Mouse (Mus musculus) midbrain, embryonic 10.5 days (tissue): ENCODE measurements around the gene Cpsf4l. TPM values are rescaled to one million over a fixed set of nuclear protein-coding genes. Genes with fewer than 3 reads are reported as not detected.

Source experiments
- DNase-seq: peaks from one replicate; pipeline ENCODE4 v3.0.0-alpha.2; 2017; ENCODE audit warnings: low spot score
- H3K27ac ChIP-seq: fragments of 300-500 bp; sonication (generic); replicated peaks from 2 replicates; pipeline ENCODE4 v1.5.1; 2016; ENCODE audit warnings: mild to moderate bottlenecking
- H3K27me3 ChIP-seq: fragments of 300-500 bp; sonication (generic); 2 replicates; pipeline ENCODE4 v1.6.1; 2016; ENCODE audit warnings: low read depth, mild to moderate bottlenecking; ENCODE audit not compliant: poor library complexity, severe bottlenecking
- H3K36me3 ChIP-seq: fragments of 300-500 bp; sonication (generic); 2 replicates; pipeline ENCODE4 v1.6.1; 2016; ENCODE audit warnings: mild to moderate bottlenecking, moderate library complexity
- H3K4me1 ChIP-seq: fragments of 300-500 bp; sonication (generic); 2 replicates; pipeline ENCODE4 v1.6.1; 2016
- H3K4me3 ChIP-seq: fragments of 300-500 bp; sonication (generic); 2 replicates; pipeline ENCODE4 v1.5.1; 2016; ENCODE audit warnings: mild to moderate bottlenecking, moderate library complexity
- H3K9me3 ChIP-seq: fragments of 300-500 bp; sonication (generic); replicated peaks from 2 replicates; pipeline ENCODE4 v1.6.1; 2016; ENCODE audit warnings: mild to moderate bottlenecking
- WGBS: fragments of 180-500 bp; shearing (Covaris S2); methylation state at CpG from one replicate; pipeline ENCODE4 v1.1.7; 2016; 5-methylcytosine and 5-hydroxymethylcytosine counted together
- polyA plus RNA-seq: library from polyadenylated mRNA; unstranded; fragments of >200 nt; fragmentation: Nextera tagmentation; extraction: Ambion mirVana; gene quantifications from 2 replicates; pipeline ENCODE4 v1.2.1, GENCODE M21; 2016

The Cpsf4l gene
- polyA plus RNA-seq, 1 experiment from 2014 or later = 0.37 TPM

- Histone ChIP-seq H3K36me3 (peaks cover 24% of the 10 kb centered on the region), H3K27ac (peak overlapping the region; percentile 96), H3K27me3 (no peaks in the 10 kb centered on the region), H3K9me3 (no peaks in the 10 kb centered on the region), H3K4me3 (peak overlapping the region; percentile 93), H3K4me1 (peaks cover 52% of the 10 kb centered on the region)
- WGBS = 44% methylated on average over 25 of the region's 25 CpGs
- DNase-seq = no peak
Measured at GRCm38 (mm10) chr11:113684707-113685426, 24.9 kb downstream of the Cpsf4l start.

GRCm38 (mm10) chr11:113683957-113684706, 25.7 kb downstream of the Cpsf4l start, which contains the start of the genes Fam104a and D11Wsu47e:
TSS of gene Fam104a (minus strand) at chr11:113684155.
TSS of gene D11Wsu47e (plus strand) at chr11:113684412.
- under 1% methylated on average over 73 of the region's 73 CpGs for WGBS
- Histone ChIP-seq H3K27me3 (no peaks in the 10 kb centered on the region), H3K9me3 (no peaks in the 10 kb centered on the region), H3K36me3 (peaks cover 17% of the 10 kb centered on the region), H3K4me3 (peak within 1 kb of the TSS; percentile 93), H3K4me1 (peaks cover 52% of the 10 kb centered on the region), H3K27ac (peak within 1 kb of the TSS; percentile 96)
- peak; percentile 97 for DNase-seq

- H3K4me1 ChIP-seq = peaks cover 52% of the 10 kb centered on the region
Measured at GRCm38 (mm10) chr11:113683627-113683956, 26.2 kb downstream of the Cpsf4l start.

DNA sequence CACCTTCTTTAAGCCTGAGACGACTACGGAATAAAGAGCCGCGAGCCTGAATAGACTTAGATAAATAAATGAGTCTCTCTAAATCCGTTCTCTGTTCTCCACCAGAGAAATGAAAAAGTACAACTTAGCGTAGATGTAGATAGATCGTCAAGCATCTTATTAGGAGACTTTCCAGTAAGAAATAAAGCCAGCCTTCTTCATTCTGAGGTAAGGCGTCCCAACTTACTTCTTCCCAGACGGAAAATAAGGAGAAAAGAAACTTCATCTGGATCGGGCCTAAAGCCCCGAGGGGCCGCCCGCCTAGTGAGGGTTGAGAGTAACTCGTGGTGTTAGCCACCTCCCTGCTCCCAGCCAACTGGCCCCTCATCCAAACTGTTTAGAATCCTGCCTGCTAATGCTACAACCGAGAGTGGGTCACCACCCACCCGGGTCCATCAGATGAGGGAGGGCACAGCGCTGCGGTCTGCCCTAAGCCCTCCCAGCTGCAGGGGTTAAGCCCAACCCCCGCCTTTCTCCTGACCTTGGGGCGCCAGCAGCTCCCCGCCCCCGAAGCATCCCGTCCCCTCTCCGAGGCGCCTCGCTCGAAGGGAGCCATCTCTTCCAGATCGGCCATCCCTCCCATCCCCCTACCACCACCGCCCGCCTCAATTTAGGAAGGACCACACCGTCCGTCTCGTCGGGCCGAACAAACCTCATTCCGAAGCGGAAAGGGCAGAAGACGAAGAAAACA, 26.8 kb downstream of the Cpsf4l start:
- H3K27ac ChIP-seq = peak overlapping the region; percentile 96
- WGBS = 2% methylated on average over 38 of the region's 38 CpGs

More at GRCm38 (mm10) chr11:113683627-113683956, 26.2 kb downstream of the Cpsf4l start:
- WGBS = 0% methylated on average over 34 of the region's 38 CpGs
- Histone ChIP-seq H3K27ac (peak overlapping the region; percentile 96), H3K4me3 (peak overlapping the region; percentile 93), H3K9me3 (no peaks in the 10 kb centered on the region), H3K36me3 (peaks cover 11% of the 10 kb centered on the region), H3K27me3 (no peaks in the 10 kb centered on the region)
- DNase-seq = no peak

DNA sequence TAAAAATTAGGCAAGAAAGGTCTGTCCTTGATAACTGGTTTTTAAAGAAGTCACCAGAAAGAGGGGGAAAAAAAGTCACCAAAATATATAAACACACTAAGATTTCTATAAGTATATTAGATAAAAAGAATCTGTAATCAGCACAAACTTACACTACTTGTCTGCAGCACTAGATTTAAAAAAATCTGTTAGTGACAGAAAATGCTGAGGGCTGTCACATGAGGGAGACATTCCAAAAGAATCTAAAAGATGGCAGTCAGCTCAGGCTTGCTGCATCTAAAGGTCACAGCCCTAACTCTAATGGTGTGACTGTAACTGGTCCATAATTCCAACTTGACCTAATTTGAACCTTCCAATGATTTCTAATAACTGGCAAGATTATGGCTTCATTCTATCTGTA, 27.8 kb downstream of the Cpsf4l start:
- Histone ChIP-seq H3K4me3 (peak overlapping the region; percentile 93), H3K4me1 (peaks cover 44% of the 10 kb centered on the region)

More for the DNA sequence above, 26.8 kb downstream of the Cpsf4l start:
- Histone ChIP-seq H3K36me3 (peaks cover 6% of the 10 kb centered on the region), H3K9me3 (no peaks in the 10 kb centered on the region), H3K4me1 (peaks cover 52% of the 10 kb centered on the region), H3K4me3 (peak overlapping the region; percentile 93), H3K27me3 (no peaks in the 10 kb centered on the region)
- peak; percentile 74 for DNase-seq

DNA sequence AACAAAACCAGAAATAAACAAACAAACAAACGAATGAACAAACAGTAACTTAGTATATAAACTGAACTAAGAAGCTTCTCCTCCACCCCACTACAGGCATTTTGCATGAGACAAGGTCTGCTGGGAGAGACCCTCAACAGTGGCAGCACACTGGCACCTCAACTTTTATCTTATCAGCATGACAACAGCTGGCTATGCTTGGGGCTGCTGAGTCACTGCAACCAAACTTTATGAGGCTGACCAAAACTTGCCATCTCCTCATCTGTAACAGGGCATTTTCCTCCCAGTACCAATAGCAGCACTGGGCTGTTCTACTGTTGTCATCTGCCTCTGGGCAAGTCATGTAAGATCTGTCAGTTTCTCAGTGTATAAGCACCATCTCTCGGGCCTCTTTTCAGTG, 28.9 kb downstream of the Cpsf4l start:
- 86% methylated on average over 2 of the region's 2 CpGs for WGBS
- H3K27me3 ChIP-seq = no peaks in the 10 kb centered on the region
- H3K4me1 ChIP-seq = peaks cover 36% of the 10 kb centered on the region
- DNase-seq = no peak
- peaks cover 19% of the 10 kb centered on the region for H3K36me3 ChIP-seq
- H3K27ac ChIP-seq = no peak overlapping the region
- H3K4me3 ChIP-seq = no peak overlapping the region
- H3K9me3 ChIP-seq = no peaks in the 10 kb centered on the region

More for the DNA sequence above, 27.8 kb downstream of the Cpsf4l start:
- Histone ChIP-seq H3K27ac (no peak overlapping the region), H3K36me3 (peaks cover 9% of the 10 kb centered on the region), H3K9me3 (no peaks in the 10 kb centered on the region), H3K27me3 (no peaks in the 10 kb centered on the region)
- DNase-seq = no peak

- no peaks in the 10 kb centered on the region for H3K27me3 ChIP-seq
- WGBS = 92% methylated on average over 8 of the region's 8 CpGs
- H3K27ac ChIP-seq = no peak overlapping the region
- H3K4me1 ChIP-seq = peaks cover 22% of the 10 kb centered on the region
- peaks cover 45% of the 10 kb centered on the region for H3K36me3 ChIP-seq
- H3K4me3 ChIP-seq = no peak overlapping the region
- no peaks in the 10 kb centered on the region for H3K9me3 ChIP-seq
- no peak for DNase-seq
Measured at GRCm38 (mm10) chr11:113678373-113678772, 31.4 kb downstream of the Cpsf4l start.

DNA sequence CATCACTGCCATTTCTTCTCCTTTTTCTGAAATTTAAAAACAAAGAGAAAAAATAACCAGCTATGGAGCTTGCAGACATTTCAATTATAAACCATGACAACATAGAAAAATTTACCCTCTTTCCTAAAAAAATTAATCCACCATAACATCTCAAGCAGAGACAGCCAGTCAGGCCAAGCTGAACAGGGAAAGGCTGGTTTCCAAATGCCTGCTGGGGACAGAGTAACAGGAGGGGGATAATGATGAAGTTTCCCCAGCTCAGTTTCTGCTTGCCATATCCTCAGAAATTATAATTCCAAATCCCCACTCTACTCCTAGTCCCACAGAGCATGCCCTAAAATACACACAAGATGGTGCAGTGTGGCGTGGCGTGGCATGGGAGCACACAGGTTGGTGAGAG, 32.4 kb downstream of the Cpsf4l start:
- Histone ChIP-seq H3K36me3 (peaks cover 55% of the 10 kb centered on the region), H3K4me3 (no peak overlapping the region), H3K4me1 (peaks cover 16% of the 10 kb centered on the region), H3K27me3 (no peaks in the 10 kb centered on the region), H3K27ac (no peak overlapping the region), H3K9me3 (no peaks in the 10 kb centered on the region)
- WGBS = 96% methylated on average over 2 of the region's 2 CpGs
- DNase-seq = no peak

DNA sequence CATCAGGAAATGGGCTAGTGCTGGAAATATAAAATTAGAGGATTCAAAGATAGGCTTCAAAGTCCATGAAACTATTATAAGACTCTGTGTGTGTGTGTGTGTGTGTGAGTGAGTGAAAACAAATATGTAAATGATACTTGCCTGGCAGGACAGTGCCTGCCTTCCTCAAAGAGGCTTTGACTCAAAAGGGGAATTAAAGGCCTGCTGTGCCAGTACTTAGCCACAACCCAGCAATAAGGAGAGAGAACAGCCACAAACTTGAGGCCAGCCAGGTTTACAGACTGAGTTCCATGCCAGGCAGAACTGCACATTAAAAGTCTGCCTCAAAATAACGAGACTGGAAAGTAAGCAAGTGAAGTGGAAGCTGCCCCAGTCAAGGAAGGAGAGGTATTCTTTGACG, 33.0 kb downstream of the Cpsf4l start:
- no peak for DNase-seq
- Histone ChIP-seq H3K9me3 (no peaks in the 10 kb centered on the region), H3K4me3 (no peak overlapping the region), H3K27me3 (no peaks in the 10 kb centered on the region), H3K4me1 (peaks cover 10% of the 10 kb centered on the region), H3K36me3 (peaks cover 60% of the 10 kb centered on the region), H3K27ac (no peak overlapping the region)
- WGBS = 89% methylated on average over 2 of the region's 2 CpGs

DNA sequence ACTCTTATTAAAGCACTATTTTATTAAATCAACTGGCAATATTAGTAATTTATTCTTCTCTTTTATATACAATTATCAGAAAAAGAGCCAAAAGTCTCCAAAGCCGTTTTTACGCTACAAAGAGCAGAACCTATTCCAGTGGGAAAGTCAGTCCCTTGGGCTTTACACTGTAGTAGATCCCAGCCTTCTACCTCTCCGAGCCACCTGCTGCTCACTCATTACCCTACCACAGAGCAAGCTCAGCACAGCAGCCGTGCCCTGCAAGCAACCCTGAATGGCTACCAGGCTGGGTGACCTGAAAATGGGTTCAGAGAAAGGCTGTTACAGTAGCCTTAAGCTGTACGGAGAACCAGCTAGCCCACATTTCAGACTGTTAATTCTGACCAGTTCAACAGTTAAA, 35.2 kb downstream of the Cpsf4l start:
- Histone ChIP-seq H3K27me3 (no peaks in the 10 kb centered on the region), H3K27ac (no peak overlapping the region), H3K4me1 (no peaks in the 10 kb centered on the region), H3K36me3 (peaks cover 81% of the 10 kb centered on the region), H3K4me3 (no peak overlapping the region), H3K9me3 (no peaks in the 10 kb centered on the region)
- 94% methylated on average over 5 of the region's 5 CpGs for WGBS
- no peak for DNase-seq

GRCm38 (mm10) chr11:113673614-113674013, 36.2 kb downstream of the Cpsf4l start:
- no peaks in the 10 kb centered on the region for H3K9me3 ChIP-seq
- H3K36me3 ChIP-seq = peaks cover 91% of the 10 kb centered on the region
- DNase-seq = no peak
- WGBS = 97% methylated on average over 4 of the region's 4 CpGs
- no peak overlapping the region for H3K4me3 ChIP-seq
- H3K4me1 ChIP-seq = no peaks in the 10 kb centered on the region
- H3K27ac ChIP-seq = no peak overlapping the region
- H3K27me3 ChIP-seq = no peaks in the 10 kb centered on the region

GRCm38 (mm10) chr11:113669711-113670110, 40.1 kb downstream of the Cpsf4l start:
- Histone ChIP-seq H3K4me3 (no peak overlapping the region), H3K9me3 (no peaks in the 10 kb centered on the region), H3K27ac (no peak overlapping the region), H3K4me1 (peaks cover 15% of the 10 kb centered on the region), H3K27me3 (no peaks in the 10 kb centered on the region), H3K36me3 (peaks cover 87% of the 10 kb centered on the region)
- DNase-seq = no peak
- WGBS = 89% methylated on average over 4 of the region's 4 CpGs
